Mouse (Mus musculus): ENCODE data around the gene Uvrag. TPM values are rescaled to one million over a fixed set of nuclear protein-coding genes. Genes with fewer than 3 reads are reported as not detected.

The Uvrag gene
- total and polyA plus RNA-seq, 3 experiments = 13.1 to 29.9 (median 23.3) TPM

GRCm38 (mm10) chr7:98910164-98910563, 230.8 kb downstream of the Uvrag start:
- ATAC-seq (ENCODE audit: extremely low read depth, insufficient number of reproducible peaks, low FRiP score, poor library complexity, severe bottlenecking) (no peak), DNase-seq (ENCODE audit: low spot score) (no peak)
- Histone ChIP-seq H3K9me3 (replicated peaks) (no peaks in the 10 kb centered on the region), H3K4me3 (ENCODE audit: low read depth, low read length) (no peak overlapping the region), H3K36me3 (replicated peaks) (peaks cover 20% of the 10 kb centered on the region), H3K4me1 (ENCODE audit: insufficient read depth, low read depth, low read length) (no peaks in the 10 kb centered on the region), H3K27me3 (ENCODE audit: insufficient read depth, low read length) (no peaks in the 10 kb centered on the region)
- no peak for TF ChIP-seq CTCF (IDR thresholded peaks at IDR 0.05; ENCODE audit: low read depth, low read length)
- no peak for TF ChIP-seq POLR2AphosphoS5 (IDR thresholded peaks at IDR 0.05; ENCODE audit: insufficient replicate concordance, low read depth, low read length)
- no peak for TF ChIP-seq GATA1 (IDR thresholded peaks at IDR 0.05; ENCODE audit: borderline replicate concordance, low read length)
- no peak for TF ChIP-seq GATA2 (IDR thresholded peaks at IDR 0.05; ENCODE audit: borderline replicate concordance, low read depth, low read length)
- TF ChIP-seq TAL1 (conservative IDR thresholded peaks at IDR 0.05; ENCODE audit: low read depth, low read length) = no peak

- Histone ChIP-seq H3K27me3 (ENCODE audit: insufficient read depth, low read length) (no peaks in the 10 kb centered on the region), H3K4me1 (ENCODE audit: insufficient read depth, low read depth, low read length) (no peaks in the 10 kb centered on the region), H3K36me3 (replicated peaks) (peaks cover 29% of the 10 kb centered on the region), H3K4me3 (ENCODE audit: low read depth, low read length) (no peak overlapping the region), H3K9me3 (replicated peaks) (no peaks in the 10 kb centered on the region)
- DNase-seq (ENCODE audit: low spot score) = no peak
- TF ChIP-seq GATA1 (IDR thresholded peaks at IDR 0.05; ENCODE audit: borderline replicate concordance, low read length) (no peak), CTCF (IDR thresholded peaks at IDR 0.05; ENCODE audit: low read depth, low read length) (no peak), GATA2 (IDR thresholded peaks at IDR 0.05; ENCODE audit: borderline replicate concordance, low read depth, low read length) (no peak), TAL1 (conservative IDR thresholded peaks at IDR 0.05; ENCODE audit: low read depth, low read length) (no peak), POLR2AphosphoS5 (IDR thresholded peaks at IDR 0.05; ENCODE audit: insufficient replicate concordance, low read depth, low read length) (no peak)
- no peak for ATAC-seq (ENCODE audit: extremely low read depth, insufficient number of reproducible peaks, low FRiP score, poor library complexity, severe bottlenecking)
These were observed 233.5 kb downstream of the Uvrag start for GRCm38 (mm10) chr7:98907476-98907875.

GRCm38 (mm10) chr7:98904659-98905362, 236.1 kb downstream of the Uvrag start:
- peaks cover 45% of the 10 kb centered on the region for H3K36me3 ChIP-seq (replicated peaks)
- DNase-seq (ENCODE audit: low spot score) (no peak), ATAC-seq (ENCODE audit: extremely low read depth, insufficient number of reproducible peaks, low FRiP score, poor library complexity, severe bottlenecking) (no peak)
- no peak for TF ChIP-seq GATA2 (IDR thresholded peaks at IDR 0.05; ENCODE audit: borderline replicate concordance, low read depth, low read length)
- TF ChIP-seq CTCF (IDR thresholded peaks at IDR 0.05; ENCODE audit: low read depth, low read length) = no peak
- no peak for TF ChIP-seq POLR2AphosphoS5 (IDR thresholded peaks at IDR 0.05; ENCODE audit: insufficient replicate concordance, low read depth, low read length)
- TF ChIP-seq TAL1 (conservative IDR thresholded peaks at IDR 0.05; ENCODE audit: low read depth, low read length) = no peak
- no peak for TF ChIP-seq GATA1 (IDR thresholded peaks at IDR 0.05; ENCODE audit: borderline replicate concordance, low read length)
- no peak overlapping the region for H3K4me3 ChIP-seq (ENCODE audit: low read depth, low read length)
- H3K9me3 ChIP-seq (replicated peaks) = no peaks in the 10 kb centered on the region; the same call in none of the 2 replicates
- H3K4me1 ChIP-seq (ENCODE audit: insufficient read depth, low read depth, low read length) = no peaks in the 10 kb centered on the region
- no peaks in the 10 kb centered on the region for H3K27me3 ChIP-seq (ENCODE audit: insufficient read depth, low read length)

- no peak for TF ChIP-seq POLR2AphosphoS5 (IDR thresholded peaks at IDR 0.05; ENCODE audit: insufficient replicate concordance, low read depth, low read length)
- no peak for TF ChIP-seq CTCF (IDR thresholded peaks at IDR 0.05; ENCODE audit: low read depth, low read length)
- TF ChIP-seq GATA1 (IDR thresholded peaks at IDR 0.05; ENCODE audit: borderline replicate concordance, low read length) = no peak
- no peak for TF ChIP-seq TAL1 (conservative IDR thresholded peaks at IDR 0.05; ENCODE audit: low read depth, low read length)
- TF ChIP-seq GATA2 (IDR thresholded peaks at IDR 0.05; ENCODE audit: borderline replicate concordance, low read depth, low read length) = no peak
- Histone ChIP-seq H3K9me3 (replicated peaks) (no peaks in the 10 kb centered on the region; the same call in none of the 2 replicates), H3K4me1 (ENCODE audit: insufficient read depth, low read depth, low read length) (no peaks in the 10 kb centered on the region), H3K4me3 (ENCODE audit: low read depth, low read length) (no peak overlapping the region), H3K36me3 (replicated peaks) (peaks cover 49% of the 10 kb centered on the region), H3K27me3 (ENCODE audit: insufficient read depth, low read length) (no peaks in the 10 kb centered on the region)
- DNase-seq (ENCODE audit: low spot score) = no peak
- no peak for ATAC-seq (ENCODE audit: extremely low read depth, insufficient number of reproducible peaks, low FRiP score, poor library complexity, severe bottlenecking)
These were observed 237.1 kb downstream of the Uvrag start for GRCm38 (mm10) chr7:98903884-98904283.

GRCm38 (mm10) chr7:98901120-98901519, 239.8 kb downstream of the Uvrag start:
- H3K36me3 ChIP-seq (replicated peaks) = peaks cover 64% of the 10 kb centered on the region

GRCm38 (mm10) chr7:98899815-98900214, 241.1 kb downstream of the Uvrag start:
- Histone ChIP-seq H3K27me3 (ENCODE audit: insufficient read depth, low read length) (no peaks in the 10 kb centered on the region), H3K9me3 (replicated peaks) (no peaks in the 10 kb centered on the region; the same call in none of the 2 replicates), H3K36me3 (replicated peaks) (peaks cover 57% of the 10 kb centered on the region), H3K4me3 (ENCODE audit: low read depth, low read length) (no peak overlapping the region), H3K4me1 (ENCODE audit: insufficient read depth, low read depth, low read length) (no peaks in the 10 kb centered on the region; the same call in 1 of the 2 replicates)
- DNase-seq (ENCODE audit: low spot score) (no peak), ATAC-seq (ENCODE audit: extremely low read depth, insufficient number of reproducible peaks, low FRiP score, poor library complexity, severe bottlenecking) (no peak)
- TF ChIP-seq GATA2 (IDR thresholded peaks at IDR 0.05; ENCODE audit: borderline replicate concordance, low read depth, low read length) = no peak
- TF ChIP-seq GATA1 (IDR thresholded peaks at IDR 0.05; ENCODE audit: borderline replicate concordance, low read length) = no peak
- no peak for TF ChIP-seq POLR2AphosphoS5 (IDR thresholded peaks at IDR 0.05; ENCODE audit: insufficient replicate concordance, low read depth, low read length)
- no peak for TF ChIP-seq CTCF (IDR thresholded peaks at IDR 0.05; ENCODE audit: low read depth, low read length)
- no peak for TF ChIP-seq TAL1 (conservative IDR thresholded peaks at IDR 0.05; ENCODE audit: low read depth, low read length)

More at GRCm38 (mm10) chr7:98901120-98901519, 239.8 kb downstream of the Uvrag start:
- Histone ChIP-seq H3K27me3 (ENCODE audit: insufficient read depth, low read length) (no peaks in the 10 kb centered on the region), H3K4me1 (ENCODE audit: insufficient read depth, low read depth, low read length) (no peaks in the 10 kb centered on the region), H3K4me3 (ENCODE audit: low read depth, low read length) (no peak overlapping the region), H3K9me3 (replicated peaks) (no peaks in the 10 kb centered on the region; the same call in none of the 2 replicates)
- TF ChIP-seq GATA2 (IDR thresholded peaks at IDR 0.05; ENCODE audit: borderline replicate concordance, low read depth, low read length) (no peak), GATA1 (IDR thresholded peaks at IDR 0.05; ENCODE audit: borderline replicate concordance, low read length) (no peak), CTCF (IDR thresholded peaks at IDR 0.05; ENCODE audit: low read depth, low read length) (0 out of 2 replicates have a peak, but pooled peaks have one; percentile 6), POLR2AphosphoS5 (IDR thresholded peaks at IDR 0.05; ENCODE audit: insufficient replicate concordance, low read depth, low read length) (no peak), TAL1 (conservative IDR thresholded peaks at IDR 0.05; ENCODE audit: low read depth, low read length) (no peak)
- DNase-seq (ENCODE audit: low spot score) (no peak), ATAC-seq (ENCODE audit: extremely low read depth, insufficient number of reproducible peaks, low FRiP score, poor library complexity, severe bottlenecking) (no peak)

All from G1E (cell line).